Mouse (Mus musculus) small intestine, adult 2 months (tissue): Measurements from ENCODE around the gene Ncam1.

Experiments used
- CTCF ChIP-seq: fragments of 200-500 bp; IDR thresholded peaks from 2 replicates; pipeline ENCODE4 v1.5.1; 2012; ENCODE audit warnings: low read depth, mild to moderate bottlenecking, control low read depth, inconsistent platforms, low read length, moderate library complexity, mixed read lengths; ENCODE audit not compliant: insufficient replicate concordance, insufficient read length; ENCODE audit errors: extremely low read depth
- POLR2A ChIP-seq: fragments of 200-500 bp; IDR thresholded peaks from 2 replicates; pipeline ENCODE4 v1.6.1; 2012; ENCODE audit warnings: low read depth, mild to moderate bottlenecking, control low read depth, inconsistent platforms, low read length, moderate library complexity

DNA sequence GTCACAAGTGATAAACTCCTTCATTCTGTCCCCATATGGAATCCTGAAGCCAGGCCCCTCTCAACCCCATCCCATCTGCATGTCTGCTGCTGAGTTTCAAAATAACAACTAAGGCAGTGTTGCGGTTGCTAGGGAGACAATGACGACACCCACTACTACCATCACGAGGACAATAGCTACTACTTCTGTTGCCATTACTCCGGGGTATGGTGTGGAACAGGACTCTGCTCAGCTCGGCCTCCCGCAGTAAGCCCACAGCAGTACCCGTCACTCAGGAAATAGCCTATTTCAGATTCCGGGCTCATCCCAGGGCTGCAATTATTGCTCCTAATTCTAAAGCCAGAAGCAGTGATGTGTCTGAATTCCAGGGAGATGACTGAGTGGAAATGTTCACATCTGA is 70.5 kb downstream of the Ncam1 start:
- TF ChIP-seq CTCF (no peak), POLR2A (no peak)
